Mouse (Mus musculus) A20 (cell line): ENCODE data around the gene Cox11.
A peak's percentile ranks its signal among the peaks of the same experiment; 100 is the strongest.

Source experiments
- DNase-seq: peaks from one replicate; pipeline ENCODE4 v3.0.0-alpha.2; 2011; ENCODE audit warnings: low read depth, low spot score

Cox11 gene

GRCm38 (mm10) chr11:90637440-90638311 lies at the start of gene Cox11, which contains the start of gene Stxbp4:
Cox11 (plus strand) TSS chr11:90638173.
Stxbp4 (minus strand) TSS chr11:90638084.
- DNase-seq: peak; percentile 96

GRCm38 (mm10) chr11:90590996-90591395 lies 47.0 kb upstream of the Cox11 start:
- no peak for DNase-seq

- no peak for DNase-seq
Observed at GRCm38 (mm10) chr11:90595826-90596225, 42.1 kb upstream of the Cox11 start.

GRCm38 (mm10) chr11:90603066-90603465 lies 34.9 kb upstream of the Cox11 start:
- DNase-seq: no peak

- DNase-seq: no peak
Observed at GRCm38 (mm10) chr11:90612118-90612517, 25.9 kb upstream of the Cox11 start.

GRCm38 (mm10) chr11:90614743-90615142 lies 23.2 kb upstream of the Cox11 start:
- DNase-seq: no peak

- peak; percentile 38 for DNase-seq
Observed at GRCm38 (mm10) chr11:90616431-90616830, 21.5 kb upstream of the Cox11 start.

GRCm38 (mm10) chr11:90622044-90622443 lies 15.9 kb upstream of the Cox11 start:
- no peak for DNase-seq

GRCm38 (mm10) chr11:90622500-90622899 lies 15.5 kb upstream of the Cox11 start:
- DNase-seq: no peak

- peak; percentile 44 for DNase-seq
Observed at GRCm38 (mm10) chr11:90623477-90623876, 14.5 kb upstream of the Cox11 start.

- DNase-seq: no peak
Observed at GRCm38 (mm10) chr11:90625174-90625573, 12.8 kb upstream of the Cox11 start.

GRCm38 (mm10) chr11:90627751-90628150 lies 10.2 kb upstream of the Cox11 start:
- DNase-seq: no peak

- no peak for DNase-seq
Observed at GRCm38 (mm10) chr11:90632480-90632879, 5.5 kb upstream of the Cox11 start.

- no peak for DNase-seq
Observed at GRCm38 (mm10) chr11:90634661-90635060, 3.3 kb upstream of the Cox11 start.

- DNase-seq: no peak
Observed at GRCm38 (mm10) chr11:90638312-90638830, 398 bp downstream of the Cox11 start.

- DNase-seq: no peak
Observed at GRCm38 (mm10) chr11:90649777-90650176, 11.8 kb downstream of the Cox11 start.

- no peak for DNase-seq
Observed at GRCm38 (mm10) chr11:90650231-90650885, 12.4 kb downstream of the Cox11 start.

- no peak for DNase-seq
Observed at GRCm38 (mm10) chr11:90652603-90653002, 14.6 kb downstream of the Cox11 start.

GRCm38 (mm10) chr11:90657527-90657926 lies 19.6 kb downstream of the Cox11 start:
- DNase-seq: no peak

- DNase-seq: no peak
Observed at GRCm38 (mm10) chr11:90660662-90661061, 22.7 kb downstream of the Cox11 start.

GRCm38 (mm10) chr11:90663052-90663451 lies 25.1 kb downstream of the Cox11 start:
- no peak for DNase-seq

- DNase-seq: no peak
Observed at GRCm38 (mm10) chr11:90663618-90664297, 25.8 kb downstream of the Cox11 start.
